Mouse (Mus musculus): ENCODE data around the gene Rnf224.
"Not testable (repeated sequence)": the region's sequence is repeated elsewhere in the genome, so short reads cannot be mapped to it uniquely, and the experiment has no call there.

The Rnf224 gene

DNA sequence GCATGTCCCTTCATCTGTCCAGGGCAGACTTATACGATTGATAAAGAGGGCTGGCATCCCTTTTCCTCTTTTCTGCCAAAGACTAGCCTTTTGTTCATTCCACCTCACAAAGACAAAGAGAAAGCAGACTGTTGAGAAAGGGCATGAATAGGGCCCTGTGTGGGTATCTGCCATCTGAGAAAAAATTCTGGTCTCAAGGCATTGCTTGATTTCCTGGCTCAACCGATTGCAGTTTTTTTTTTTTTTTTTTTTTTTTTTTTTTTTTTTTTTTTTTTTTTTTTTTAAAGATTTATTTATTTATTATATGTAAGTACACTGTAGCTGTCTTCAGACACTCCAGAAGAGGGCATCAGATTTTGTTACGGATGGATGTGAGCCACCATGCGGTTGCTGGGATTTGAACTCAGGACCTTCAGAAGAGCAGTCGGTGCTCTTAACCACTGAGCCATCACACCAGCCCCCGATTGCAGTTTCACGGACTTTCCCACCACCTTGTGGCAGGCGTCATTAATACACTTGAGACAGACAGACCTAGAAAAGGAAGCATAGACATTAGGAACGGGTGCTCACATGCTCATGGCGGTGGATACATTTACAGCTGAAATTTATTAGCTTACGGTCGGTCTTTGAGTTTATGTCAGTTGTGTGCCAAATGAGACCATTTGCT lies 20.0 kb upstream of the Rnf224 start:
- not testable (repeated sequence) for DNase-seq (ENCODE audit: low spot score in 2 of 2)

- DNase-seq (ENCODE audit: low spot score in 2 of 2), result peak; percentile 71 to 83
Observed at GRCm38 (mm10) chr2:25255284-25255779, 18.7 kb upstream of the Rnf224 start, which contains the start of gene Tmem203. Gene Tmem203 (plus strand): TSS chr2:25255439.

- no peak for DNase-seq (ENCODE audit: low spot score in 2 of 2)
Observed at GRCm38 (mm10) chr2:25252331-25252730, 15.7 kb upstream of the Rnf224 start.

- DNase-seq (ENCODE audit: low spot score in 2 of 2), result no peak
Observed at GRCm38 (mm10) chr2:25246183-25247072, 9.8 kb upstream of the Rnf224 start, which contains the start of gene AL732309.1. Gene AL732309.1 (minus strand): TSS chr2:25246863.

DNA sequence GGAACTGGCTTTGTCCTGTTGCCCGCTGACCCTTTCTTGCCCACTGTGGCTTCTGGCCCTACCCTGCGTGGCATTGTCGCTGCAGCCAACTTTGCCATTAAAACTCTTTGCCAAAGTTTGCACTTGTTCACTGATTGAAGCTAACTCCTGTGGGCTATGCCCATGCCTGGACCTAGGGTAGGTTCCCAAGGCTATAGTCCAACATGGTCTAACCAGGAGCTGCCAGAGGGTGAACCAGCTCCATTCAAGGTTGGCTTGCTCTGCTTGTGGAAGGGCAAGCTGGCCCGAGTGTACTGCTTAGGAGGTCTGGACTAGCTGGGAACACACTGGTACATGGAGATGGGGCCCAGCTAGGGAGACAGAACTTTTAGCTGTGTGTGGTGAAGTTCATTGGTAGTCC lies 7.6 kb upstream of the Rnf224 start:
- no peak for DNase-seq (ENCODE audit: low spot score in 2 of 2)

GRCm38 (mm10) chr2:25243342-25243741 lies 6.8 kb upstream of the Rnf224 start:
- no peak for DNase-seq (ENCODE audit: low spot score in 2 of 2)

DNA sequence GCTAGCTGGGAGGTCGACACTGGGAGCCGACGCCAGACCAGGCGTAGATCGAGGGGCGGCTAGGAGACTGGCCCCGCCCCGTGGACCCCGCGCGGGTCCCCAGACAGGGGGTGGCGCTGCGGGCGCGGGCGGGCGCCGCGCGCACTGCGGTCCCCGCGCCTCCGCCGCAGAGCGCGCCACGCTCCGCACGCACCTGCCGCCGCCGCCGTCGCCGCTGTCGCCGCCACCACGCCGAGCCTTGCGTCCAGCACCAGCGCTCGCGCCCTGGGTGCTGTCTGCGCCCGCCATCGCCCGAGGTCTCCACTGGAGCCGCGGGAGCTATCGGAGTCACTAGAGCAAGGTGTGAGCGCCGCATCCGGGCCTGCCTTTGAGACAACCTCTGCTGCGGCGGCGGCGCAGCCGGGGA lies 5.5 kb upstream of the Rnf224 start, which contains the start of the genes Rnf208 and Cysrt1:
Rnf208 (plus strand) TSS at position 155 of the 406 bp plus-strand sequence.
Cysrt1 (minus strand) TSS at position 352 of the 406 bp plus-strand sequence.
- DNase-seq (ENCODE audit: low spot score in 2 of 2), result peak in 1 of 2 experiments; percentile 38

DNA sequence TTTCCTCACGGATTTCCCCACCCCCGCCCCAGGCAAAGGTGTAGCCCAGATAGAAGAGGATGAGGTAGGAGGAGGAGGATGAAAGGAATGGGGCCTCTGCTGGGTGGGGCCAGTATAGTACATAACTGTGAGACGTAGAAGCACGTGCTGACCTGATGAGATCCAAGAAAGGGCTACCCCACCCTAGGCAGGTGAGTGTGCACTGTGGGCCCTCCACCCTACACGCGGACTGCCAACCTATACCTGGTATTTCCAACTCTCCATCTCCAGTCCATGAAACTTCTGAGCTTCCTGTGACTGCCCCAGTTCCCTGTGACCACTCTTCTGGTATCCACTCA lies 4.8 kb upstream of the Rnf224 start:
- no peak for DNase-seq (ENCODE audit: low spot score in 2 of 2)

DNA sequence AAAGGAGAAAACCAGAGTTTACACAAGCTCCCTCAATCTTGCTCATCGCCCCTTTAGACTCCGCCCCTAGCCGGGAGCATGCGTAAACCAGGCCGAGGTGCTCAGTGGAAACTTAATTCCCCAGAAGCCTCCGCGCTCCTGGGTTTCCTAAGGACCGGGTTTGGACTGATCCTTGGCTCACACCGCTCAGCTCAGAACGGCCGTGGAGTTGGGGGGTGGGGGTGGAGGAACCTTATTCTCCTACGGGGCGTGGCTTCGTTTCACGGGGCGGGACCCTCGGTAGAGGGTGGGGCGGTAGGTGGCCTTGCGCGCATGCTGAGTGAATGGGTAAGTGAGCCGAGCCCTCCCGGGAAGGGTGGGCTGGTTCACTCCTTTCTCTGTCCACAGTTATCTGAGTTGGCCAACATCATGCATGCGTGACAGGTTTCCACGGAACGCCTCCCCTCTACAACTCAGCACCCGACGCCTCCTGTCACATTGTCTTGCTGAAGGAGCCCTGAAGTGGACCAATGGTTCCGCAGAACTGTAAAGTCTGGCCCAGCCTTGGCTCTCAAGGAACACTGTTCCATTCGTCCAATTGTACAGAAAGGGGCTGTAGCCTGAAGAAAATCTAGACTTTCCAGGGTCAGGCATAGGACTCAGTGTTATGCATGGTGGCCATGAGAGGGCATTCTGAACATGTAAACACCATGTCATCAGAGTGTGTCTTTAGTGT lies 4.3 kb upstream of the Rnf224 start:
- peak in 1 of 2 experiments; percentile 52 for DNase-seq (ENCODE audit: low spot score in 2 of 2)

DNA sequence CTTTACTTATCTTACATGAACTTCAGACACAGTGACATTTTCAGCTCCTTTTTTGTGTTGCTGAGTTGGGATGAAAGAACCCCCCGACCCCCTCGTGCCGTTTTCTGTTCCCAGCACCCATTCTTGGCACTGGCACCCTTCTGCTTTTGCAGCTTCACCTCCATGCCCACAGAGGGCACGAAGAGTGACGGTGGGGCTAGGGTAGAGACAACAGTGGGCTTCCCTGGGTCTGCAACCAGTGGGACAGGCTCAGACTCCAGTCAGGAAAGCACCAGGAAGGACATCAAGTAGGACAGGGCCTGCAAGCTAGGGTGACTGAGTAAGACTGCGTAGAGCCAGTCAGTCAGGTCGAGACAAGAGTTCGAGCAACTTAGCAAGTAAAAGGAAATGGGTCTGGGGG lies 3.7 kb upstream of the Rnf224 start:
- no peak for DNase-seq (ENCODE audit: low spot score in 2 of 2)

GRCm38 (mm10) chr2:25239766-25240165 lies 3.2 kb upstream of the Rnf224 start:
- no peak for DNase-seq (ENCODE audit: low spot score in 2 of 2)

DNA sequence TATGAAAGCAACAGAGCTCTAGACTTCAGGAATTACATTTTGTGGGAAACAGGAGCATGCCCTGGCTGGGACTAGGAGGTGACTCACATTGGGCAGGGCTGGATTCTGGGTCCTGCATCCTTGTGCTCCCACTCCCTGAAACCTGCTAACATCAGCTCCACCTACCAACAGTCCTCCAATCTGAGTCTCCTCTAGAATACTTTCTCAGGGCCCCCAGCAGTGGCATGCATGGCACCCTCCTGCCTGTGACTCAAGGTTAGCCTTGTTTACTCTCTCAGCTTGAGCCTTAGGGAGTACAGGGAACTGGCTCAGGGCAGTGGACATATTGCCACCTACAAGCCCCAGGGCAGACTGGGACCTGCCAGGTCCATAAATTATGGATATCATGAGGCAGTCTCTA lies 1.5 kb upstream of the Rnf224 start:
- no peak for DNase-seq (ENCODE audit: low spot score in 2 of 2)

GRCm38 (mm10) chr2:25237522-25237921 lies 935 bp upstream of the Rnf224 start:
- DNase-seq (ENCODE audit: low spot score in 2 of 2), result no peak

GRCm38 (mm10) chr2:25234551-25235220 lies 1.9 kb downstream of the Rnf224 start:
- no peak for DNase-seq (ENCODE audit: low spot score in 2 of 2)

GRCm38 (mm10) chr2:25234050-25234449 lies 2.5 kb downstream of the Rnf224 start, which contains the start of gene Slc34a3:
Gene Slc34a3 (minus strand): TSS chr2:25234364.
- no peak for DNase-seq (ENCODE audit: low spot score in 2 of 2)

DNA sequence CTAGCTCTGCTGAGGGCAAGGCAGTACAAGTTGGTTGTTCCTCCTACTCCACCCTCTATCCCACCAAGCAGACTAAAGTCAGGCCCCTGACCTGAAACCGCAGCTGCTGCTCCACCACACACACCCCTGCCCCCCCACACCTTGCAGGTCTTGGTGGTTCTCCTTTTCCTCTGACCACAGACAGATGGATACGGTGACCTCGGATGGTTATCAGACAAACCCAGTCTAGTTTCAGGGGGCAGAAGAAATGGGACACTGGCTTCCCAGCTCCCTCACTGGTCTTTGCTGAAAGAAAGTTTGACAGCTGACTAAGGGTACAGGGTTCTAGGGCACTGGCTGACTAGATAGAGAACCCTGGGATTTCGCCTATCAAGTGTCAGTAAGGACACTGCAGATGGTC lies 3.2 kb downstream of the Rnf224 start:
- DNase-seq (ENCODE audit: low spot score in 2 of 2), result no peak

DNA sequence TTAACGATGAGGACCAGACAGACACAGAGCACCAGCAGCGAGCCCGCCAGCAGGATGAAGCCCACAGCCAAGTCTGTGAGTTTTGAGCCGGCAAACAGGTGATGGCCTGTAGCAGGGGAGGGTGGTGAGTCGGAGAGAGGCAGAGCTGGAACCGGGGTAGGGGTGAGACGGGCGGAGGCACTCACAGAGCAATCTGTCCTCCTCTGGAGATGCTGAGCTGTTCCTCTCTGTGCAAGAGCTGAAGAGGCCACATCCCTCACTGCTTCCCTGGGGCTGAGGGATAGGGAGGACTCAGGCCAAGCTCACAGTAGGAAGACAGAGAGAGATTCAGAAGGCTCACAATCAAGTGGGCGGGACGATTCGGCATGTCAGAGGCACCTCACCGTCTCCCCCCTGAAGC lies 5.5 kb downstream of the Rnf224 start:
- DNase-seq (ENCODE audit: low spot score in 2 of 2), result no peak

DNA sequence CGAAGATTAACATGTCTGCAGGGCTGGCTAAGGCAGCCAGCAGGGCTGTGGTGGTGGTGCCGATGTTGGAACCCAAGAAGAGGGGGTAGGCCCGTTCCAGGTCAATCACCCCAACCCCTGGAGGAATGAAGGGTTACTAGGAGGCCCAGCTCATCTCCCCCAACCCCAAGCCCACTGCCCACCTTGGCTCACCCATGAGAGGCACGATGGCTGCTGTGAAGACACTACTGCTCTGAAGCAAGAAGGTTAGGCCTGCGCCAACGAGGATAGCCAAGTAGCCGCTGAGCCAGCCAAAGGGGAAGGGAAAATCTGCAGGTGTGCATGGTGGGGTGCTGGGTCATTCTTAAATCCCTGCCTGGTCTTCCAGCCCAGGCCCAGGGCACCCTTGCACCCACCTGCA lies 6.0 kb downstream of the Rnf224 start:
- no peak for DNase-seq (ENCODE audit: low spot score in 2 of 2)

GRCm38 (mm10) chr2:25229582-25229981 lies 7.0 kb downstream of the Rnf224 start:
- no peak for DNase-seq (ENCODE audit: low spot score in 2 of 2)

DNA sequence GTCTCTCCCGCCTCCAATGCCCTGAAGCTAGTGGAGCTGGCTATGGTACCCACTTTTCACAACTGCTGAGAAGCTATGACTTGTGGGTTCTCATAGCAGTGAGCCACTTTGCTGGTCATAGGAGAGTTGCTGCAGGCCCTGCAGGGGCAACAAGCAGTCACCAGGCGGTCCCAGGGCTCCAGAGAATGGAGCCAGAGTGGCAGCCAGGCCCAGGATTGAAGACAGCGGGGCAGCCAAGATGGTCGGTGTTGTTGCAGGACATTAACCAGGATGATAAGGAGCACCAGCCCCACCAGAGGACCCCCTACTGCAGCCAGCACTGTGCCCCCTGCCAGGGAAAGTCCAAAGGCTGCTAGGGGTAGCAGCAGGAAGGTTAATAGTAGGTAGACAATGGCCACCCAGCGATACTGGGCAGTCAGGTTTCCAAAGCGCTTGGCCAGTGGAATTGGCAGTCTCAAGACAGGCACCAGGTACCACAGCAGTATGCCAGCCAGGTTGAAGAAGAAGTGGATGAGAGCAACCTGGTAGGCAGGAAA lies 7.5 kb downstream of the Rnf224 start:
- DNase-seq (ENCODE audit: low spot score in 2 of 2), result no peak

GRCm38 (mm10) chr2:25228431-25228889 lies 8.1 kb downstream of the Rnf224 start:
- peak; percentile 64 to 77 for DNase-seq (ENCODE audit: low spot score in 2 of 2)
